Mouse (Mus musculus) testis, postnatal 14 days (tissue): Measurements from ENCODE around the gene Dnttip1.

Experiments
- DNase-seq: peaks from one replicate; pipeline ENCODE4 v3.0.0; 2021; ENCODE audit warnings: low spot score

Dnttip1 gene

GRCm38 (mm10) chr2:164745843-164746479 is at the start of gene Dnttip1, which contains the start of gene Wfdc3:
Gene Dnttip1, plus strand, starts transcription at chr2:164745983.
Gene Wfdc3, minus strand, starts transcription at chr2:164745931.
- peak; percentile 92 for DNase-seq

- no peak for DNase-seq
Observed at GRCm38 (mm10) chr2:164698201-164698600, 47.6 kb upstream of the Dnttip1 start, which contains the start of gene Spint4. Gene Spint4, plus strand, starts transcription at chr2:164698501.

GRCm38 (mm10) chr2:164700959-164701358 is 44.8 kb upstream of the Dnttip1 start:
- no peak for DNase-seq

GRCm38 (mm10) chr2:164701761-164702160 is 44.0 kb upstream of the Dnttip1 start:
- DNase-seq = no peak

- DNase-seq = no peak
Observed at GRCm38 (mm10) chr2:164704235-164704634, 41.5 kb upstream of the Dnttip1 start.

GRCm38 (mm10) chr2:164705328-164705727 is 40.5 kb upstream of the Dnttip1 start:
- DNase-seq = no peak

- DNase-seq = no peak
Observed at GRCm38 (mm10) chr2:164705991-164706390, 39.8 kb upstream of the Dnttip1 start.

- no peak for DNase-seq
Observed at GRCm38 (mm10) chr2:164715005-164715404, 30.8 kb upstream of the Dnttip1 start, which contains the start of gene Spint5. Gene Spint5, plus strand, starts transcription at chr2:164715305.

- peak; percentile 63 for DNase-seq
Observed at GRCm38 (mm10) chr2:164716194-164716786, 29.5 kb upstream of the Dnttip1 start.

GRCm38 (mm10) chr2:164723276-164723675 is 22.5 kb upstream of the Dnttip1 start:
- DNase-seq = no peak

- peak; percentile 48 for DNase-seq
Observed at GRCm38 (mm10) chr2:164725895-164726619, 19.7 kb upstream of the Dnttip1 start.

GRCm38 (mm10) chr2:164731719-164732118 is 14.1 kb upstream of the Dnttip1 start:
- DNase-seq = no peak

GRCm38 (mm10) chr2:164733259-164733658 is 12.5 kb upstream of the Dnttip1 start:
- DNase-seq = no peak

GRCm38 (mm10) chr2:164734839-164735238 is 10.9 kb upstream of the Dnttip1 start:
- no peak for DNase-seq

GRCm38 (mm10) chr2:164735446-164735845 is 10.3 kb upstream of the Dnttip1 start:
- no peak for DNase-seq

GRCm38 (mm10) chr2:164737377-164738090 is 8.2 kb upstream of the Dnttip1 start:
- DNase-seq = no peak

GRCm38 (mm10) chr2:164739876-164740275 is 5.9 kb upstream of the Dnttip1 start:
- DNase-seq = no peak

- DNase-seq = no peak
Observed at GRCm38 (mm10) chr2:164744987-164745386, 796 bp upstream of the Dnttip1 start.

- no peak for DNase-seq
Observed at GRCm38 (mm10) chr2:164746693-164747092, 910 bp downstream of the Dnttip1 start.

- no peak for DNase-seq
Observed at GRCm38 (mm10) chr2:164748191-164748590, 2.4 kb downstream of the Dnttip1 start.

- no peak for DNase-seq
Observed at GRCm38 (mm10) chr2:164748991-164749390, 3.2 kb downstream of the Dnttip1 start.

GRCm38 (mm10) chr2:164752454-164752853 is 6.7 kb downstream of the Dnttip1 start:
- no peak for DNase-seq
